Mouse (Mus musculus) heart, postnatal 14 days (tissue): Measurements from ENCODE around the gene Gigyf1. TPM values are rescaled to one million over a fixed set of nuclear protein-coding genes. Genes with fewer than 3 reads are reported as not detected.

Source experiments
- DNase-seq, 2 experiments: peaks; one replicate each; pipeline ENCODE4 v3.0.0; 2021 to 2022
- intact Hi-C: fragments of 180-260 bp; cut with DNase I; formaldehyde crosslinking; loops from one replicate; pipeline ENCODE4 v1.15.1; 2025
- long read RNA-seq, 2 experiments: library from polyadenylated mRNA; stranded (forward); transcript quantifications; one replicate each; pipeline ENCODE4 v2.0.0; 2021
- total RNA-seq, 2 experiments: library from RNA; stranded (reverse); gene quantifications; 2 replicates each; pipeline ENCODE4 v1.2.3; 2021

The Gigyf1 gene
- 10 to 100 TPM; 28.3 to 33.8 TPM for total RNA-seq
- long read RNA-seq, experiment 1, partial matches to known transcripts: 1 of 10 reads
- long read RNA-seq, experiment 1, other reads (novel, unspliced or antisense): 9 of 10 reads
- long read RNA-seq, experiment 2, partial matches to known transcripts: 3 of 9 reads
- long read RNA-seq, experiment 2, other reads (novel, unspliced or antisense): 6 of 9 reads

- intact Hi-C loops: loop anchor here (5.0 kb wide), 1 partner anchor 114 kb away; no protein-coding TSS in a partner anchor
- peak in 1 of 2 experiments; percentile 52 for DNase-seq
Observed at GRCm38 (mm10) chr5:137518436-137518835, at the start of gene Gigyf1. Gene Gigyf1 (plus strand): TSS chr5:137518548.

- no peak for DNase-seq
- intact Hi-C loops: no loop called here
Observed at GRCm38 (mm10) chr5:137472252-137472904, 46.0 kb upstream of the Gigyf1 start.

- DNase-seq: no peak
- intact Hi-C loops: no loop called here
Observed at GRCm38 (mm10) chr5:137474351-137474750, 44.0 kb upstream of the Gigyf1 start.

- intact Hi-C loops: no loop called here
- DNase-seq: no peak
Observed at GRCm38 (mm10) chr5:137476964-137477363, 41.4 kb upstream of the Gigyf1 start, which contains the start of gene Zan. Gene Zan (minus strand): TSS chr5:137477064.

GRCm38 (mm10) chr5:137481138-137481537 is 37.2 kb upstream of the Gigyf1 start:
- DNase-seq: peak; percentile 82 to 91

GRCm38 (mm10) chr5:137481897-137482296 is 36.5 kb upstream of the Gigyf1 start:
- intact Hi-C loops: loop anchor here (2.0 to 10.0 kb wide), 3 partner anchors 19 to 347 kb away; partner anchors contain the start of gene Slc12a9
- peak in 1 of 2 experiments; percentile 20 for DNase-seq

More at GRCm38 (mm10) chr5:137481138-137481537, 37.2 kb upstream of the Gigyf1 start:
- intact Hi-C loops: loop anchor here (5.0 to 10.0 kb wide), 2 partner anchors 149 to 346 kb away; partner anchors contain the start of gene Slc12a9

GRCm38 (mm10) chr5:137485071-137485850 is 33.1 kb upstream of the Gigyf1 start:
- DNase-seq: no peak
- intact Hi-C loops: loop anchor here (10.0 kb wide), 1 partner anchor 350 kb away; no protein-coding TSS in a partner anchor

GRCm38 (mm10) chr5:137485851-137486155 is 32.5 kb upstream of the Gigyf1 start:
- DNase-seq: no peak
- intact Hi-C loops: loop anchor here (10.0 kb wide), 1 partner anchor 351 kb away; no protein-coding TSS in a partner anchor

- no peak for DNase-seq
- intact Hi-C loops: loop anchor here (10.0 kb wide), 1 partner anchor 353 kb away; no protein-coding TSS in a partner anchor
Observed at GRCm38 (mm10) chr5:137487616-137488015, 30.7 kb upstream of the Gigyf1 start.

- intact Hi-C loops: no loop called here
- DNase-seq: peak; percentile 70 to 72
Observed at GRCm38 (mm10) chr5:137491559-137491958, 26.8 kb upstream of the Gigyf1 start.

GRCm38 (mm10) chr5:137493831-137494230 is 24.5 kb upstream of the Gigyf1 start:
- intact Hi-C loops: no loop called here
- DNase-seq: peak; percentile 54

- intact Hi-C loops: loop anchor here (2.0 to 5.0 kb wide), 2 partner anchors 17 to 208 kb away; partner anchors contain the start of gene Ufsp1
- DNase-seq: no peak
Observed at GRCm38 (mm10) chr5:137500186-137500585, 18.2 kb upstream of the Gigyf1 start.

GRCm38 (mm10) chr5:137501709-137502666 is 16.4 kb upstream of the Gigyf1 start, which contains the start of gene Pop7:
Gene Pop7 (minus strand): TSS chr5:137502518.
- peak; percentile 100 for DNase-seq
- intact Hi-C loops: loop anchor here (2.0 to 5.0 kb wide), 2 partner anchors 19 to 210 kb away; partner anchors contain the start of gene Ufsp1

GRCm38 (mm10) chr5:137502667-137503110 is 15.7 kb upstream of the Gigyf1 start:
- intact Hi-C loops: loop anchor here (5.0 kb wide), 1 partner anchor 210 kb away; the partner anchor contains the start of gene Ufsp1
- peak; percentile 83 to 87 for DNase-seq

- no peak for DNase-seq
- intact Hi-C loops: loop anchor here (5.0 kb wide), 1 partner anchor 212 kb away; the partner anchor contains the start of gene Ufsp1
Observed at GRCm38 (mm10) chr5:137504041-137504440, 14.3 kb upstream of the Gigyf1 start.

- DNase-seq: peak; percentile 81 to 85
- intact Hi-C loops: loop anchor here (5.0 kb wide), 2 partner anchors 142 to 247 kb away; no protein-coding TSS in a partner anchor
Observed at GRCm38 (mm10) chr5:137510014-137510501, 8.3 kb upstream of the Gigyf1 start.

- peak in 1 of 2 experiments; percentile 43 for DNase-seq
- intact Hi-C loops: loop anchor here (5.0 kb wide), 2 partner anchors 142 to 247 kb away; no protein-coding TSS in a partner anchor
Observed at GRCm38 (mm10) chr5:137510573-137511390, 7.6 kb upstream of the Gigyf1 start.

- intact Hi-C loops: loop anchor here (5.0 kb wide), 2 partner anchors 141 to 246 kb away; no protein-coding TSS in a partner anchor
- no peak for DNase-seq
Observed at GRCm38 (mm10) chr5:137511706-137512105, 6.6 kb upstream of the Gigyf1 start.
